In genomic region chr16:4210290-4210689, GRCm38 (mm10) we compare ENCODE assay signal across 10 mouse cellular contexts. TPM values are rescaled to one million over a fixed set of nuclear protein-coding genes. Genes with fewer than 3 reads are reported as not detected.
DNase-seq lines count a peak whose midpoint lies in the region; ATAC-seq lines count a peak whose summit lies in the region.
"Had no signal": no experiment of that assay in that cellular context is flagged by ENCODE, and none has a peak within 500 bp of the region (broad histone marks: within the 10 kb centered on the region; RNA-seq: fewer than 3 reads in every experiment).

No protein-coding gene starts in this region.

- no peaks in the 10 kb centered on the region for H3K27me3 ChIP-seq in heart, embryonic 16.5 days (ENCODE audit: control insufficient read depth, insufficient read depth, low read length)
- 0 out of 2 replicates have a peak, but pooled peaks cover 6% of the 10 kb centered on the region for H3K27me3 ChIP-seq in neural tube, embryonic 12.5 days (replicated peaks)
- no peaks in the 10 kb centered on the region for H3K27me3 ChIP-seq in intestine, embryonic 15.5 days (replicated peaks)

- H3K9ac ChIP-seq in heart, embryonic 16.5 days (ENCODE audit: low read length), result no peak overlapping the region
- H3K9ac ChIP-seq in neural tube, embryonic 12.5 days, result no peak overlapping the region
- no peak overlapping the region for H3K9ac ChIP-seq in intestine, embryonic 15.5 days

- no peak overlapping the region for H3K4me3 ChIP-seq in heart, embryonic 16.5 days (ENCODE audit: low read length)
- no peak overlapping the region for H3K4me3 ChIP-seq in neural tube, embryonic 12.5 days
- H3K4me3 ChIP-seq in intestine, embryonic 15.5 days (replicated peaks), result no peak overlapping the region

- H3K36me3 ChIP-seq in heart, embryonic 16.5 days (ENCODE audit: control insufficient read depth, insufficient read depth), result no peaks in the 10 kb centered on the region
- no peaks in the 10 kb centered on the region for H3K36me3 ChIP-seq in neural tube, embryonic 12.5 days
- H3K36me3 ChIP-seq in intestine, embryonic 15.5 days, result no peaks in the 10 kb centered on the region

- peak overlapping the region; percentile 27; the same call in 1 of the 2 replicates for H3K27ac ChIP-seq in heart, embryonic 16.5 days (ENCODE audit: low read length)
- no peak overlapping the region for H3K27ac ChIP-seq in neural tube, embryonic 12.5 days
- H3K27ac ChIP-seq in intestine, embryonic 15.5 days, result no peak overlapping the region

- H3K4me2 ChIP-seq in heart, embryonic 16.5 days (ENCODE audit: low read depth, low read length), result no peak overlapping the region
- H3K4me2 ChIP-seq in neural tube, embryonic 12.5 days (replicated peaks), result peak overlapping the region; percentile 67
- 0 out of 2 replicates have a peak overlapping the region, but pooled peaks have one; percentile 9 for H3K4me2 ChIP-seq in intestine, embryonic 15.5 days (replicated peaks)

- DNase-seq in heart, postnatal 10 days, result no peak
- DNase-seq in neural tube, embryonic 10.5 days (ENCODE audit: extremely low spot score, low spot score), result no peak
- no peak for DNase-seq in thymus, postnatal 25 days
- DNase-seq in urinary bladder, postnatal 10 days (ENCODE audit: low spot score), result no peak
- DNase-seq in right cerebral cortex, postnatal 25 days, result no peak
- DNase-seq: adrenal gland, postnatal 14 days; cerebellum, adult 9-10 months had no signal

- no peaks in the 10 kb centered on the region for H3K9me3 ChIP-seq in heart, embryonic 16.5 days (replicated peaks; ENCODE audit: control insufficient read depth, low read length)
- no peaks in the 10 kb centered on the region for H3K9me3 ChIP-seq in neural tube, embryonic 12.5 days
- H3K9me3 ChIP-seq in intestine, embryonic 15.5 days, result no peaks in the 10 kb centered on the region

- intact Hi-C loops in heart, postnatal 10 days (cut with DNase I), result loop anchor here (5.0 kb wide), 2 partner anchors 83 to 368 kb away; no protein-coding TSS in a partner anchor

- 34% methylated on average over 1 of the region's 1 CpGs for WGBS in heart, embryonic 16.5 days
- 90% methylated on average over 1 of the region's 1 CpGs for WGBS in neural tube, embryonic 12.5 days
- 53% methylated on average over 1 of the region's 1 CpGs for WGBS in intestine, embryonic 15.5 days

- H3K4me1 ChIP-seq in heart, embryonic 16.5 days (ENCODE audit: control insufficient read depth, insufficient read depth, low read length), result peaks cover 30% of the 10 kb centered on the region
- peaks cover 17% of the 10 kb centered on the region for H3K4me1 ChIP-seq in neural tube, embryonic 12.5 days
- peaks cover 12% of the 10 kb centered on the region for H3K4me1 ChIP-seq in intestine, embryonic 15.5 days (replicated peaks)

- ATAC-seq in heart, embryonic 16.5 days (replicated peaks; ENCODE audit: extremely low read depth, insufficient read depth, low FRiP score), result no peak
- ATAC-seq in neural tube, embryonic 12.5 days (ENCODE audit: low FRiP score, low read depth), result no peak
- ATAC-seq in intestine, embryonic 15.5 days, result no peak

RNA-seq across cellular contexts. Expression of gene Crebbp, which starts 3.5 kb away (rescaled TPM):
- polyA plus RNA-seq in heart, embryonic 16.5 days (2015; fragmentation: Nextera tagmentation; extraction: Ambion mirVana), result 19.0 and 20.6 TPM in 2 replicates
- 10 to 100 TPM; 56.3 to 57.2 TPM for total RNA-seq in heart, postnatal 10 days (2021)
- polyA plus RNA-seq in neural tube, embryonic 12.5 days (2016; fragmentation: Nextera tagmentation; extraction: Ambion mirVana), result 38.4 and 39.5 TPM in 2 replicates
- polyA plus RNA-seq in intestine, embryonic 15.5 days (2015; fragmentation: Nextera tagmentation; extraction: Ambion mirVana), result 25.3 and 25.6 TPM in 2 replicates
